ENCODE assay signal across 18 mouse cellular contexts in the genomic region with DNA sequence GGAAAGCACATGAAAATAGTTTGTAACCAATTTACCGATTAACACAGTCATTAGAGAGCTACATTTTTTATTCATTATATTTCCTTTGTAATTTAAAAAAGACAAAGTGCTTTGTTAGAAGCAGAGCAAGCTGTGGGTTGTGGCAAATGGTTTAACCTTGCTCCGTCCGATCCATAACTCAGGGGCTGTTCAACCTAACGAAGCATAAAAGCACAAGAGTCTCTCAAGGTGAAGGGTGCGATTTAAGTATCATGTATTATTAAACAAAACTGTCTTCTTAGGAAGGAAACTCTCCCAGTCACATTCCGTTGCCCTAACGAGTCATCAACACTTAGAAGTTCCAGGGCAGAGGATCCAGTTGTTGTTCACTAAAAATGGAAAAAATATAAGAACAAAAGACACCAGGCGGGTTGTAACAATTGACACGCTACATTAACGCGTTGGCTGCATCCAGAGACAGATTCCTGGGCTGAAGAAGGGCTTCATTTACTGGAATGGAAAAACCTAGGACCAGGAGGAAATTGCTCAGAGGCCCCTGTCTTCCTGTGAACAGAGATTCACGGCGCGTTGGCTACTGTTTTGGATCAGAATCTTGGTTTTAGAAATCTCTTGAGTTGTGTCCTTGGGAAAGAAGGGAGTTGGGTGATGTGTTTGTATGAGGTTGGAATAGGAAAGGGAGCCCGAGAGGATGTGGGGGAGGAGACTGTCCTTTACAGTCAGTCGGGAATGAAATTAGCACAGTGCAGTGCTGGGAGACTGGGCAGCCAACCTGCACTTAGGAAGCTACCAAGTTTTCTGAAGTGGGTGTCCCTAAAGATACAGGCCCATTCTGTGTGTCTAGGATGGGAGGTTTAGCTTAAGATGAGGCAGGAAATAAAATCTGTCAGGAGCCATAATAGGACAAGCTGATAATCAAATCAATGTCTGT. TPM values are rescaled to one million over a fixed set of nuclear protein-coding genes. Genes with fewer than 3 reads are reported as not detected.
A peak's percentile ranks its signal among the peaks of the same experiment; 100 is the strongest.
DNase-seq lines count a peak whose midpoint lies in the region; ATAC-seq and TF ChIP-seq lines count a peak whose summit lies in the region.
"Had no signal": no experiment of that assay in that cellular context is flagged by ENCODE, and none has a peak within 500 bp of the region (broad histone marks: within the 10 kb centered on the region; RNA-seq: fewer than 3 reads in every experiment).

No protein-coding gene starts in this region.

- H3K27me3 ChIP-seq in heart, embryonic 10.5 days (ENCODE audit: insufficient read depth, poor library complexity, severe bottlenecking), result no peaks in the 10 kb centered on the region
- H3K27me3 ChIP-seq in kidney, embryonic 14.5 days (ENCODE audit: control insufficient read depth, insufficient read depth, low read length), result no peaks in the 10 kb centered on the region
- H3K27me3 ChIP-seq in lung, postnatal 0 days (replicated peaks; ENCODE audit: insufficient read depth, low read length), result no peaks in the 10 kb centered on the region
- H3K27me3 ChIP-seq in heart, embryonic 16.5 days (ENCODE audit: control insufficient read depth, insufficient read depth, low read length), result peaks cover 2% of the 10 kb centered on the region; the same call in 1 of the 2 replicates
- H3K27me3 ChIP-seq: hindbrain, embryonic 15.5 days had no signal

- WGBS in heart, embryonic 10.5 days, result 66% methylated on average over 16 of the region's 16 CpGs
- WGBS in kidney, embryonic 14.5 days, result 23% methylated on average over 16 of the region's 16 CpGs
- WGBS in lung, postnatal 0 days, result 50% methylated on average over 16 of the region's 16 CpGs
- 61% methylated on average over 16 of the region's 16 CpGs for WGBS in heart, embryonic 16.5 days

- DNase-seq in heart, embryonic 10.5 days (ENCODE audit: low spot score), result no peak
- DNase-seq in heart, postnatal 25 days (ENCODE audit: low spot score), result no peak
- no peak for DNase-seq in kidney, adult 9 months
- no peak for DNase-seq in lung, postnatal 0 days (ENCODE audit: low spot score)
- DNase-seq in lung, postnatal 10 days, result no peak
- DNase-seq: cerebellum, adult 11-12 months; cerebellum, postnatal 36 days; forebrain, postnatal 0 days; gastrocnemius, postnatal 14 days; liver; lung, postnatal 4 days; right cerebral cortex, postnatal 25 days; thymus, adult 2 months had no signal

- H3K4me2 ChIP-seq in kidney, embryonic 14.5 days (replicated peaks; ENCODE audit: low read depth, low read length), result peak overlapping the region; percentile 12; the same call in 1 of the 2 replicates
- no peak overlapping the region for H3K4me2 ChIP-seq in lung, postnatal 0 days (replicated peaks; ENCODE audit: low read depth, low read length)
- no peak overlapping the region for H3K4me2 ChIP-seq in heart, embryonic 16.5 days (ENCODE audit: low read depth, low read length)
- H3K4me2 ChIP-seq: hindbrain, embryonic 15.5 days; midbrain, embryonic 11.5 days had no signal

- peaks cover 8% of the 10 kb centered on the region; the same call in 1 of the 2 replicates for H3K4me1 ChIP-seq in heart, embryonic 10.5 days
- peaks cover 10% of the 10 kb centered on the region for H3K4me1 ChIP-seq in kidney, embryonic 14.5 days (ENCODE audit: control insufficient read depth, insufficient read depth, low read length)
- no peaks in the 10 kb centered on the region for H3K4me1 ChIP-seq in lung, postnatal 0 days (ENCODE audit: insufficient read depth, low read depth, low read length)
- H3K4me1 ChIP-seq in heart, embryonic 16.5 days (ENCODE audit: control insufficient read depth, insufficient read depth, low read length), result peaks cover 8% of the 10 kb centered on the region; the same call in 1 of the 2 replicates
- H3K4me1 ChIP-seq: hindbrain, embryonic 15.5 days had no signal

- TF ChIP-seq EP300 in lung, postnatal 0 days (IDR thresholded peaks at IDR 0.05), result no peak

- H3K27ac ChIP-seq in heart, embryonic 10.5 days, result peak overlapping the region; percentile 52; the same call in 1 of the 2 replicates
- peak overlapping the region; percentile 57 for H3K27ac ChIP-seq in kidney, embryonic 14.5 days (ENCODE audit: low read depth, low read length)
- peak overlapping the region; percentile 2; the same call in 1 of the 2 replicates for H3K27ac ChIP-seq in lung, postnatal 0 days (ENCODE audit: low read length)
- H3K27ac ChIP-seq in heart, embryonic 16.5 days (ENCODE audit: low read length), result peak overlapping the region; percentile 57
- H3K27ac ChIP-seq: hindbrain, embryonic 15.5 days had no signal

- H3K4me3 ChIP-seq in heart, embryonic 10.5 days, result no peak overlapping the region
- no peak overlapping the region for H3K4me3 ChIP-seq in kidney, embryonic 14.5 days (ENCODE audit: low read length)
- H3K4me3 ChIP-seq in lung, postnatal 0 days (ENCODE audit: low read depth, low read length), result no peak overlapping the region
- H3K4me3 ChIP-seq in heart, embryonic 16.5 days (ENCODE audit: low read length), result no peak overlapping the region
- H3K4me3 ChIP-seq: hindbrain, embryonic 15.5 days had no signal

- H3K36me3 ChIP-seq in heart, embryonic 10.5 days, result no peaks in the 10 kb centered on the region
- H3K36me3 ChIP-seq in kidney, embryonic 14.5 days (ENCODE audit: control insufficient read depth, insufficient read depth, low read length), result no peaks in the 10 kb centered on the region
- H3K36me3 ChIP-seq in lung, postnatal 0 days (ENCODE audit: insufficient read depth, low read length), result no peaks in the 10 kb centered on the region
- no peaks in the 10 kb centered on the region for H3K36me3 ChIP-seq in heart, embryonic 16.5 days (ENCODE audit: control insufficient read depth, insufficient read depth)
- H3K36me3 ChIP-seq: hindbrain, embryonic 15.5 days had no signal

- H3K9me3 ChIP-seq in heart, embryonic 10.5 days, result no peaks in the 10 kb centered on the region
- H3K9me3 ChIP-seq in kidney, embryonic 14.5 days (ENCODE audit: control insufficient read depth, low read length), result no peaks in the 10 kb centered on the region
- no peaks in the 10 kb centered on the region for H3K9me3 ChIP-seq in lung, postnatal 0 days (ENCODE audit: low read length)
- no peaks in the 10 kb centered on the region for H3K9me3 ChIP-seq in heart, embryonic 16.5 days (replicated peaks; ENCODE audit: control insufficient read depth, low read length)
- H3K9me3 ChIP-seq: hindbrain, embryonic 15.5 days had no signal

- H3K9ac ChIP-seq in kidney, embryonic 14.5 days (ENCODE audit: low read depth, low read length), result no peak overlapping the region
- H3K9ac ChIP-seq in lung, postnatal 0 days (replicated peaks; ENCODE audit: low read depth), result no peak overlapping the region
- no peak overlapping the region for H3K9ac ChIP-seq in heart, embryonic 16.5 days (ENCODE audit: low read length)
- H3K9ac ChIP-seq: forebrain, postnatal 0 days; hindbrain, embryonic 15.5 days had no signal

- intact Hi-C loops in heart, postnatal 25 days (cut with DNase I), result no loop called here

- peak; percentile 80; the same call in 1 of the 2 replicates for ATAC-seq in kidney, embryonic 14.5 days (ENCODE audit: low FRiP score, low TSS enrichment)
- no peak for ATAC-seq in lung, postnatal 0 days
- 0 out of 2 replicates have a peak, but pooled peaks have one; percentile 45 for ATAC-seq in heart, embryonic 16.5 days (replicated peaks; ENCODE audit: extremely low read depth, insufficient read depth, low FRiP score)
- ATAC-seq: forebrain, postnatal 0 days had no signal

- TF ChIP-seq CTCF in lung, postnatal 0 days (IDR thresholded peaks at IDR 0.05), result no peak

RNA-seq across cellular contexts. Expression of a gene that starts 17.3 kb away (rescaled TPM):
- 0.10 and 0.14 TPM in 2 replicates for polyA plus RNA-seq in heart, embryonic 10.5 days (2016; fragmentation: Nextera tagmentation; extraction: Ambion mirVana)
- 10 to 100 TPM in 1 of 2 experiments, 1 to 10 TPM in 1; 8.9 to 11.6 TPM for total RNA-seq in heart, postnatal 25 days (2021)
- polyA plus RNA-seq in kidney, embryonic 14.5 days (2014; fragmentation: Nextera tagmentation; extraction: Ambion mirVana), result 0.83 and 1.6 TPM in 2 replicates
- polyA plus RNA-seq in lung, postnatal 0 days (2015; fragmentation: Nextera tagmentation; extraction: Ambion mirVana), result 1.6 and 2.0 TPM in 2 replicates
- 0.66 and 0.75 TPM in 2 replicates for polyA plus RNA-seq in heart, embryonic 16.5 days (2015; fragmentation: Nextera tagmentation; extraction: Ambion mirVana)
- polyA plus RNA-seq: C2C12 had no signal

Comparison
In these comparisons a context has a peak if more than half of its experiments do, and no peak if none do; other contexts are left out.
1. H3K27ac ChIP-seq: peak in every context shown above with its lines; median percentile 57 in kidney, embryonic 14.5 days; 57 in heart, embryonic 16.5 days; 52 in heart, embryonic 10.5 days; 2 in lung, postnatal 0 days.